Mouse (Mus musculus): Measurements from ENCODE around the gene Atp2c2. TPM values are rescaled to one million over a fixed set of nuclear protein-coding genes. Genes with fewer than 3 reads are reported as not detected.

Gene Atp2c2
- total and polyA plus RNA-seq, 3 experiments = 0.27 to 0.58 TPM; not detected in 1

DNA sequence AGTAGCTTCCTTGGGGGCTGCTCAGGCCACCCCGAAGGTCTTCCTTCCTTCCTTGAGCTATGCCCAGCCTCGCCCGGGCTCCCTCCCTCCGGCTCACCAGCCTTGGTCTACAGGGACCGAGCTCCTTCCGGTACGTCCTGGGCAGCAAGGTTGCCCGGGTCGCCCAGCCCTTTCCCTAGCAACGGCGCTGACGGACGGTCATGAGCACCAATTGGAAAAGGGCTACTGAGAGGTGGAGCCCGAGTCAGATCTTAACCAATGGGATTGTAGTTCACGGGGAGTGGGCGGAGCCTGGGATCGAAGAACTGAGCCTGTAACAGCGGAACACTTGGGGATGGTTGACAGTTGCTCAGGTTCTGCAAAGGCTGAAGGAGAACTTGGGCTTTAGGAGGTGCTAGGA is 78.5 kb downstream of the Atp2c2 start, which contains the start of gene Tldc1 (continued):
- TF ChIP-seq RCOR1 (IDR thresholded peaks at IDR 0.05; ENCODE audit: low read depth, low read length) = no peak
- TF ChIP-seq CHD2 (IDR thresholded peaks at IDR 0.05; ENCODE audit: low read length) = no peak

DNA sequence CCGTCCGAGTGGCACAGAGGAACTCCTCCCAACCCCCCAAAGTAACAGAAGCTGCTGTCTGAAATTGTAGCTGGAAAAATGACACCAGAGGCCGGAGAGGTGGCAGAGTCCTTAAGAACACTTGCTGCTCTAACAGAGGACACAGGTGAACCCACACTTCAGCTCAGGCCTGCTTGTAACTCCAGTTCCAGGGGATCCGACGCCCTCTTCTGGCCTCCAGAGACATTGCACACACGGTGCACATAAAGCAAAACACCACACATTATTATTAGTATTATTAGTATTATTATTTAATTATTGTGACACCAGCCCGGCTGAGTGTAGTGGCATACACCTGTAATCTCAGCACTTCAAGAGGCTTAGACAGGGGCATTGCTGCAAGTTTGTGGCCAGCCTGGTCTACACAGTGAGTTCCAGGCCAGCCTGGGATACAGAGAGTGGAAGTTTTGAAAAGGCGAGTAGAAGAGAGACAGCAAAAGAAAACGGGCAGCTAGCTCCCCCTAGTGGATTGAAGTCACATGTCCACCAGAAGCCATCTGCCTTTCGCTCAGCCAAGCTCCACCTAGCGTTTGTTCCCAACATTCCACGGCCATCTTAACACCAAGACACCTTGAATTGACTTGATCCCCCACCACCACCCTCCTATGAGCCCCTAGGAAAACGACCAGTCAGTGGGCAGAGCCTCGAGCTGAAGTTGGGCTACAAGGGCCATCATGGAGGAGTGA is 79.4 kb downstream of the Atp2c2 start:
- no peak overlapping the region for H3K9ac ChIP-seq (ENCODE audit: control insufficient read depth, low read depth, low read length, poor library complexity, severe bottlenecking)
- DNase-seq (ENCODE audit: low read depth, low spot score) = peak; percentile 93
- H3K27me3 ChIP-seq (ENCODE audit: control insufficient read depth in 1 of 2, insufficient read depth in 2 of 2, low read length in 2 of 2) = no peaks in the 10 kb centered on the region
- H3K36me3 ChIP-seq (ENCODE audit: control insufficient read depth in 1 of 2, insufficient read depth in 2 of 2, low read length in 2 of 2) = peaks cover 0 to 10% of the 10 kb centered on the region in 2 experiments; a peak in 2 of 4 replicates
- peak overlapping the region; percentile 32 to 63; a peak in 3 of 4 replicates for H3K4me3 ChIP-seq (ENCODE audit: control insufficient read depth in 1 of 2, insufficient read depth in 1 of 2, low read depth in 2 of 2, low read length in 2 of 2)
- peaks cover 4% of the 10 kb centered on the region; the same call in 1 of the 2 replicates for H3K79me2 ChIP-seq (ENCODE audit: control insufficient read depth, insufficient read depth, low read length, poor library complexity)
- H3K9me3 ChIP-seq (replicated peaks; ENCODE audit: insufficient read depth, low read length) = no peaks in the 10 kb centered on the region
- peaks cover 8 to 22% of the 10 kb centered on the region in 2 experiments for H3K4me1 ChIP-seq (ENCODE audit: control insufficient read depth in 1 of 2, insufficient read depth in 2 of 2, low read length in 2 of 2)
- no peak overlapping the region for H3K27ac ChIP-seq (ENCODE audit: control insufficient read depth, low read depth, low read length)
- TF ChIP-seq ETS1 (IDR thresholded peaks at IDR 0.05; ENCODE audit: low read depth, low read length) (no peak), USF2 (IDR thresholded peaks at IDR 0.05; ENCODE audit: borderline replicate concordance in 1 of 2, insufficient read depth in 1 of 2, low read depth in 1 of 2, low read length in 2 of 2) (peak in 1 of 2 experiments; percentile 51; a peak in 2 of 4 replicates), ZC3H11A (IDR thresholded peaks at IDR 0.05; ENCODE audit: low read depth, low read length) (peak; percentile 97), JUND (IDR thresholded peaks at IDR 0.05; ENCODE audit: low read depth, low read length) (peak; percentile 61; the same call in 1 of the 2 replicates), GABPA (IDR thresholded peaks at IDR 0.05; ENCODE audit: low read depth, low read length) (no peak), MXI1 (IDR thresholded peaks at IDR 0.05; ENCODE audit: low read depth, low read length) (peak; percentile 40), EP300 (IDR thresholded peaks at IDR 0.05; ENCODE audit: low read depth in 1 of 2, low read length in 2 of 2) (no peak), TAL1 (IDR thresholded peaks at IDR 0.05; ENCODE audit: low read length) (no peak), TBP (IDR thresholded peaks at IDR 0.05; ENCODE audit: low read depth, low read length) (peak; percentile 39; the same call in 1 of the 2 replicates), SIN3A (IDR thresholded peaks at IDR 0.05; ENCODE audit: low read length) (peak; percentile 84), POLR2A (IDR thresholded peaks at IDR 0.05; ENCODE audit: control insufficient read depth in 1 of 2, insufficient read depth in 1 of 2, low read depth in 1 of 2, low read length in 2 of 2, poor library complexity in 1 of 2) (no peak), UBTF (IDR thresholded peaks at IDR 0.05; ENCODE audit: borderline replicate concordance, insufficient read depth, low read depth, low read length) (no peak), MYC (IDR thresholded peaks at IDR 0.05; ENCODE audit: low read depth, low read length) (peak; percentile 95), ZNF384 (IDR thresholded peaks at IDR 0.05; ENCODE audit: low read depth, low read length) (0 out of 2 replicates have a peak, but pooled peaks have one; percentile 7), MEF2A (IDR thresholded peaks at IDR 0.05; ENCODE audit: extremely low read depth, insufficient replicate concordance, low read depth, low read length, poor library complexity, severe bottlenecking) (no peak), POLR2AphosphoS2 (IDR thresholded peaks at IDR 0.05; ENCODE audit: low read length) (no peak), MYB (IDR thresholded peaks at IDR 0.05; ENCODE audit: low read depth, low read length) (no peak), ZKSCAN1 (IDR thresholded peaks at IDR 0.05; ENCODE audit: low read depth, low read length) (no peak), ELF1 (IDR thresholded peaks at IDR 0.05; ENCODE audit: low read depth, low read length) (no peak), RAD21 (IDR thresholded peaks at IDR 0.05; ENCODE audit: low read depth, low read length) (peak; percentile 96), ZMIZ1 (IDR thresholded peaks at IDR 0.05; ENCODE audit: low read depth, low read length) (no peak), CTCF (IDR thresholded peaks at IDR 0.05 in 2 of 3, conservative IDR thresholded peaks at IDR 0.05 in 1 of 3; ENCODE audit: control insufficient read depth in 1 of 3, insufficient read depth in 1 of 3, low read depth in 2 of 3, low read length in 3 of 3, poor library complexity in 1 of 3, severe bottlenecking in 1 of 3) (peak; percentile 92 to 99 (median 97); a peak in 5 of 6 replicates), NRF1 (IDR thresholded peaks at IDR 0.05; ENCODE audit: insufficient read depth, low read depth, low read length, poor library complexity, severe bottlenecking) (no peak), KAT2A (conservative IDR thresholded peaks at IDR 0.05; ENCODE audit: low read depth, low read length) (no peak), POLR2AphosphoS5 (IDR thresholded peaks at IDR 0.05; ENCODE audit: borderline replicate concordance, low read depth, low read length) (no peak), CHD1 (IDR thresholded peaks at IDR 0.05; ENCODE audit: low read depth, low read length) (no peak), GATA1 (IDR thresholded peaks at IDR 0.05; ENCODE audit: low read depth, low read length) (no peak), MAFK (IDR thresholded peaks at IDR 0.05; ENCODE audit: borderline replicate concordance, low read depth, low read length) (no peak), MAX (IDR thresholded peaks at IDR 0.05; ENCODE audit: low read length) (peak; percentile 93), NELFE (IDR thresholded peaks at IDR 0.05; ENCODE audit: low read depth, low read length) (no peak), USF1 (IDR thresholded peaks at IDR 0.05; ENCODE audit: low read depth, low read length) (peak; percentile 90), HCFC1 (IDR thresholded peaks at IDR 0.05; ENCODE audit: low read depth, low read length) (no peak; the same call in 1 of the 2 replicates)
